Mouse (Mus musculus) midbrain, embryonic 11.5 days (tissue): ENCODE results near the gene Ilf3. TPM values are rescaled to one million over a fixed set of nuclear protein-coding genes. Genes with fewer than 3 reads are reported as not detected.

Experiments used
- polyA plus RNA-seq: library from polyadenylated mRNA; unstranded; fragments of >200 nt; fragmentation: Nextera tagmentation; extraction: Ambion mirVana; gene quantifications from 2 replicates; pipeline ENCODE4 v1.2.1, GENCODE M21; 2014

Gene Ilf3
- polyA plus RNA-seq, 1 experiment from 2014 or later: 266 TPM

Other genes with a start within 250 kb of the Ilf3 start
- 6.1 and 7.1 TPM in 2 replicates for gene Tyk2, start 236.6 kb upstream of the Ilf3 start, polyA plus RNA-seq
- 297 and 318 TPM in 2 replicates for gene Cdc37, start 217.9 kb upstream of the Ilf3 start, polyA plus RNA-seq
- 5.0 and 6.5 TPM in 2 replicates for gene Pde4a, start 202.2 kb upstream of the Ilf3 start, polyA plus RNA-seq
- gene Keap1, start 128.5 kb upstream of the Ilf3 start, polyA plus RNA-seq: 20.0 and 26.3 TPM in 2 replicates
- 0.19 and 0.21 TPM in 2 replicates for gene S1pr5, start 119.4 kb upstream of the Ilf3 start, polyA plus RNA-seq
- gene Atg4d, start 102.6 kb upstream of the Ilf3 start, polyA plus RNA-seq: 37.2 and 45.8 TPM in 2 replicates
- 13.2 and 16.3 TPM in 2 replicates for gene Kri1, start 79.9 kb upstream of the Ilf3 start, polyA plus RNA-seq
- 70.6 and 71.9 TPM in 2 replicates for gene Cdkn2d, start 76.5 kb upstream of the Ilf3 start, polyA plus RNA-seq
- gene Ap1m2, start 55.5 kb upstream of the Ilf3 start, polyA plus RNA-seq: 0.36 and 0.68 TPM in 2 replicates
- gene Slc44a2, start 47.2 kb upstream of the Ilf3 start, polyA plus RNA-seq: 53.9 and 58.6 TPM in 2 replicates
- 46.2 and 46.8 TPM in 2 replicates for gene Qtrt1, start 44.0 kb downstream of the Ilf3 start, polyA plus RNA-seq
- 55.0 and 60.6 TPM in 2 replicates for gene Dnm2, start 57.0 kb downstream of the Ilf3 start, polyA plus RNA-seq
- gene Tmed1, start 142.4 kb downstream of the Ilf3 start, polyA plus RNA-seq: 64.5 and 68.0 TPM in 2 replicates
- 2.9 and 3.2 TPM in 2 replicates for gene AB124611, start 158.3 kb downstream of the Ilf3 start, polyA plus RNA-seq
- gene Carm1, start 179.0 kb downstream of the Ilf3 start, polyA plus RNA-seq: 53.4 and 63.1 TPM in 2 replicates
- gene Timm29, start 224.9 kb downstream of the Ilf3 start, polyA plus RNA-seq: 57.9 and 59.9 TPM in 2 replicates
- gene Yipf2, start 225.0 kb downstream of the Ilf3 start, polyA plus RNA-seq: 14.8 and 15.1 TPM in 2 replicates
- gene Smarca4, start 248.3 kb downstream of the Ilf3 start, polyA plus RNA-seq: 126 and 136 TPM in 2 replicates